Mouse (Mus musculus) cortical plate, adult 2 months (tissue): ENCODE measurements around the gene Arrdc5.

Source experiments
- CTCF ChIP-seq: fragments of 200-500 bp; IDR thresholded peaks from 2 replicates; pipeline ENCODE4 v1.5.1; 2011; ENCODE audit warnings: mild to moderate bottlenecking, control low read depth, low read length; ENCODE audit not compliant: insufficient read depth; ENCODE audit errors: extremely low read depth
- POLR2A ChIP-seq: fragments of 200-500 bp; IDR thresholded peaks from 2 replicates; pipeline ENCODE4 v1.6.1; 2011; ENCODE audit warnings: mild to moderate bottlenecking, low read length, control low read depth; ENCODE audit not compliant: insufficient read depth; ENCODE audit errors: extremely low read depth

DNA sequence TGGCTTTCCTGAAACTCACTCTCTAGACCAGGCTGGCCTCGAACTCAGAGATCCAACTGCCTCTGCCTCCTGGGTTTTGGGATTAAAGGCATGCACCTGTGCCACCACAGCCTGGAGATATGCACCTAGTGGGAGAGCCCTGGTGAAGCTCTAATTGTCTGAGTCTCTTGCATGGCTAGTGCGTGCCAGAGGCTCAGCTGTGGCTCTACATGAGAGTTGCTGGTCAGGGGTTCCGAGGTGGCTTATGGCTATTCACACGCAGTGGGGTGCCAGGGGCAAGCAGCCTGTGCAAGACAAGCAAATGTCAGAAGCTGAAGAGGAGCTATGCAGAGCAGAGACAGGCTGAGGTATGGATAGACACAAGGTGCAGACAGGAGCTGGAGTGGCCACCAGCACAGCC, 45.4 kb downstream of the Arrdc5 start:
- TF ChIP-seq POLR2A (no peak), CTCF (no peak)
